Comparison of ENCODE assay signal across 20 mouse cellular contexts in genomic region chr11:8789186-8789585, GRCm38 (mm10).
DNase-seq lines count a peak whose midpoint lies in the region; ATAC-seq and TF ChIP-seq lines count a peak whose summit lies in the region.
"Had no signal": no experiment of that assay in that cellular context is flagged by ENCODE, and none has a peak within 500 bp of the region (broad histone marks: within the 10 kb centered on the region; RNA-seq: fewer than 3 reads in every experiment).

No protein-coding gene starts in this region.

- 0 out of 2 replicates have a peak overlapping the region, but pooled peaks have one; percentile 2 for H3K27ac ChIP-seq in kidney, postnatal 0 days
- H3K27ac ChIP-seq in embryonic facial prominence, embryonic 14.5 days (replicated peaks; ENCODE audit: low read depth, low read length) = peak overlapping the region; percentile 16
- peak overlapping the region; percentile 76 for H3K27ac ChIP-seq in limb, embryonic 14.5 days (replicated peaks; ENCODE audit: low read depth, low read length)
- H3K27ac ChIP-seq in forebrain, embryonic 13.5 days = no peak overlapping the region
- H3K27ac ChIP-seq: hindbrain, postnatal 0 days had no signal

- H3K36me3 ChIP-seq in kidney, postnatal 0 days (ENCODE audit: insufficient read depth, low read length) = no peaks in the 10 kb centered on the region
- no peaks in the 10 kb centered on the region for H3K36me3 ChIP-seq in embryonic facial prominence, embryonic 14.5 days (ENCODE audit: control insufficient read depth, insufficient read depth, low read length)
- H3K36me3 ChIP-seq in limb, embryonic 14.5 days (ENCODE audit: control insufficient read depth, insufficient read depth, low read length) = no peaks in the 10 kb centered on the region
- H3K36me3 ChIP-seq in forebrain, embryonic 13.5 days (ENCODE audit: poor library complexity, severe bottlenecking) = no peaks in the 10 kb centered on the region

- no peak for TF ChIP-seq POLR2A in limb, embryonic 14.5 days (IDR thresholded peaks at IDR 0.05; ENCODE audit: borderline replicate concordance, extremely low read depth, insufficient read depth, insufficient read length)

- peaks cover 8% of the 10 kb centered on the region; the same call in 1 of the 2 replicates for H3K4me1 ChIP-seq in kidney, postnatal 0 days (replicated peaks; ENCODE audit: insufficient read depth, low read length)
- peaks cover 37% of the 10 kb centered on the region for H3K4me1 ChIP-seq in embryonic facial prominence, embryonic 14.5 days (ENCODE audit: control insufficient read depth, insufficient read depth, low read length)
- peaks cover 48% of the 10 kb centered on the region for H3K4me1 ChIP-seq in limb, embryonic 14.5 days (ENCODE audit: control insufficient read depth, insufficient read depth, low read length)
- H3K4me1 ChIP-seq in forebrain, embryonic 13.5 days = no peaks in the 10 kb centered on the region; the same call in 1 of the 2 replicates

- no peak overlapping the region for H3K4me2 ChIP-seq in kidney, postnatal 0 days (ENCODE audit: low read length)
- H3K4me2 ChIP-seq in embryonic facial prominence, embryonic 14.5 days (ENCODE audit: low read depth, low read length) = no peak overlapping the region
- no peak overlapping the region for H3K4me2 ChIP-seq in limb, embryonic 14.5 days (replicated peaks; ENCODE audit: low read depth, low read length, severe bottlenecking)
- H3K4me2 ChIP-seq in forebrain, embryonic 13.5 days = no peak overlapping the region

- DNase-seq in heart, adult 11 months = peak; percentile 56
- DNase-seq in heart, postnatal 4 days = no peak
- DNase-seq in kidney, postnatal 0 days (ENCODE audit: low spot score) = no peak
- DNase-seq in kidney, postnatal 36 days = no peak
- no peak for DNase-seq in embryonic facial prominence, embryonic 14.5 days (ENCODE audit: low spot score)
- no peak for DNase-seq in limb, embryonic 14.5 days (ENCODE audit: low spot score)
- DNase-seq in cerebellum, adult 8-10 months = no peak
- DNase-seq: adrenal gland, adult 8-10 months; cerebellum, adult 9-11 months; kidney, adult 8-10 months; kidney, postnatal 25 days; layer of hippocampus, adult 9-11 months; liver; midbrain, embryonic 14.5 days; thymus, adult 2 months had no signal

- H3K9ac ChIP-seq in kidney, postnatal 0 days (ENCODE audit: low read depth, low read length) = no peak overlapping the region
- no peak overlapping the region for H3K9ac ChIP-seq in embryonic facial prominence, embryonic 14.5 days (ENCODE audit: low read depth, low read length)
- no peak overlapping the region for H3K9ac ChIP-seq in limb, embryonic 14.5 days (ENCODE audit: low read depth, low read length, severe bottlenecking)
- no peak overlapping the region for H3K9ac ChIP-seq in forebrain, embryonic 13.5 days

- H3K27me3 ChIP-seq in kidney, postnatal 0 days (ENCODE audit: insufficient read depth, low read length) = no peaks in the 10 kb centered on the region
- H3K27me3 ChIP-seq in embryonic facial prominence, embryonic 14.5 days (replicated peaks; ENCODE audit: control insufficient read depth, insufficient read depth, low read length) = no peaks in the 10 kb centered on the region
- no peaks in the 10 kb centered on the region for H3K27me3 ChIP-seq in limb, embryonic 14.5 days (ENCODE audit: control insufficient read depth, insufficient read depth, low read length)
- H3K27me3 ChIP-seq in forebrain, embryonic 13.5 days = no peaks in the 10 kb centered on the region
- H3K27me3 ChIP-seq: Patski had no signal

- 66% methylated on average over 5 of the region's 5 CpGs for WGBS in kidney, postnatal 0 days
- 54% methylated on average over 5 of the region's 5 CpGs for WGBS in embryonic facial prominence, embryonic 14.5 days
- 71% methylated on average over 5 of the region's 5 CpGs for WGBS in limb, embryonic 14.5 days
- WGBS in forebrain, embryonic 13.5 days = 85% methylated on average over 5 of the region's 5 CpGs

- no peak for TF ChIP-seq CTCF in kidney, postnatal 0 days (IDR thresholded peaks at IDR 0.05; ENCODE audit: low read depth)

- ATAC-seq in kidney, postnatal 0 days (replicated peaks; ENCODE audit: low FRiP score, low read depth) = no peak
- ATAC-seq in embryonic facial prominence, embryonic 14.5 days (ENCODE audit: low read depth) = no peak
- no peak for ATAC-seq in limb, embryonic 14.5 days (ENCODE audit: low FRiP score, low read depth)
- no peak for ATAC-seq in forebrain, embryonic 13.5 days
- ATAC-seq: CD4-positive, CD25-positive, alpha-beta regulatory T cell, adult 4 months; hindbrain, postnatal 0 days; Patski had no signal

- H3K4me3 ChIP-seq in kidney, postnatal 0 days (replicated peaks; ENCODE audit: low read depth, low read length) = no peak overlapping the region
- no peak overlapping the region for H3K4me3 ChIP-seq in embryonic facial prominence, embryonic 14.5 days (ENCODE audit: low read depth, low read length)
- H3K4me3 ChIP-seq in limb, embryonic 14.5 days (replicated peaks; ENCODE audit: low read length) = no peak overlapping the region
- no peak overlapping the region for H3K4me3 ChIP-seq in forebrain, embryonic 13.5 days
- H3K4me3 ChIP-seq: myocyte had no signal

- H3K9me3 ChIP-seq in kidney, postnatal 0 days (replicated peaks; ENCODE audit: low read length) = no peaks in the 10 kb centered on the region
- no peaks in the 10 kb centered on the region for H3K9me3 ChIP-seq in embryonic facial prominence, embryonic 14.5 days (ENCODE audit: control insufficient read depth, low read length)
- no peaks in the 10 kb centered on the region for H3K9me3 ChIP-seq in limb, embryonic 14.5 days (ENCODE audit: control insufficient read depth, low read length)
- no peaks in the 10 kb centered on the region for H3K9me3 ChIP-seq in forebrain, embryonic 13.5 days (replicated peaks)
